Mouse (Mus musculus) limb, embryonic 15.5 days (tissue): ENCODE measurements around the gene Fam166b. TPM values are rescaled to one million over a fixed set of nuclear protein-coding genes. Genes with fewer than 3 reads are reported as not detected.
A peak's percentile ranks its signal among the peaks of the same experiment; 100 is the strongest.

ENCODE experiments used
- ATAC-seq: fragments of 200-750 bp; cut with Nextera tagmentation; 2 replicates; pipeline ENCODE4 v1.8.0; 2017; ENCODE audit warnings: low read depth, moderate TSS enrichment; ENCODE audit not compliant: insufficient number of reproducible peaks, low FRiP score, low TSS enrichment
- H3K27ac ChIP-seq: fragments of 300-500 bp; sonication (generic); 2 replicates; pipeline ENCODE4 v1.5.1; 2015; ENCODE audit warnings: moderate library complexity, mild to moderate bottlenecking, inconsistent platforms
- H3K27me3 ChIP-seq: fragments of 300-500 bp; sonication (generic); 2 replicates; pipeline ENCODE4 v1.6.1; 2015; ENCODE audit warnings: inconsistent platforms
- H3K36me3 ChIP-seq: fragments of 300-500 bp; sonication (generic); 2 replicates; pipeline ENCODE4 v1.6.1; 2015; ENCODE audit warnings: inconsistent platforms
- H3K4me1 ChIP-seq: fragments of 300-500 bp; sonication (generic); 2 replicates; pipeline ENCODE4 v1.6.1; 2015; ENCODE audit warnings: inconsistent platforms
- H3K4me2 ChIP-seq: fragments of 300-500 bp; sonication (generic); 2 replicates; pipeline ENCODE4 v1.6.1; 2015; ENCODE audit warnings: mild to moderate bottlenecking, inconsistent platforms
- H3K4me3 ChIP-seq: fragments of 300-500 bp; sonication (generic); 2 replicates; pipeline ENCODE4 v1.5.1; 2015; ENCODE audit warnings: mild to moderate bottlenecking, inconsistent platforms
- H3K9ac ChIP-seq: fragments of 300-500 bp; sonication (generic); 2 replicates; pipeline ENCODE4 v1.6.1; 2015; ENCODE audit warnings: inconsistent platforms
- H3K9me3 ChIP-seq: fragments of 300-500 bp; sonication (generic); 2 replicates; pipeline ENCODE4 v1.6.1; 2016; ENCODE audit warnings: inconsistent platforms
- WGBS: fragments of 180-500 bp; shearing (Covaris S2); methylation state at CpG from one replicate; pipeline ENCODE4 v1.1.7; 2015; 5-methylcytosine and 5-hydroxymethylcytosine counted together
- polyA plus RNA-seq: library from polyadenylated mRNA; unstranded; fragments of >200 nt; fragmentation: Nextera tagmentation; extraction: Ambion mirVana; gene quantifications from 2 replicates; pipeline ENCODE4 v1.2.1, GENCODE M21; 2015

The Fam166b gene
- polyA plus RNA-seq, 1 experiment from 2014 or later, result 0.17 TPM

- Histone ChIP-seq H3K27ac (no peak overlapping the region), H3K27me3 (peaks cover 30% of the 10 kb centered on the region), H3K36me3 (peaks cover 2% of the 10 kb centered on the region), H3K9ac (no peak overlapping the region), H3K4me2 (peak overlapping the region; percentile 44), H3K9me3 (no peaks in the 10 kb centered on the region), H3K4me3 (peak overlapping the region; percentile 22), H3K4me1 (peaks cover 22% of the 10 kb centered on the region)
- under 1% methylated on average over 18 of the region's 18 CpGs for WGBS
- no peak for ATAC-seq
Measured at GRCm38 (mm10) chr4:43453413-43453812, 24.5 kb upstream of the Fam166b start.

GRCm38 (mm10) chr4:43452315-43452714 lies 23.4 kb upstream of the Fam166b start:
- H3K36me3 ChIP-seq, result peaks cover 13% of the 10 kb centered on the region
- H3K4me1 ChIP-seq, result peaks cover 24% of the 10 kb centered on the region
- H3K4me2 ChIP-seq, result no peak overlapping the region
- no peak overlapping the region for H3K27ac ChIP-seq
- peaks cover 30% of the 10 kb centered on the region for H3K27me3 ChIP-seq
- no peak for ATAC-seq
- 48% methylated on average over 11 of the region's 11 CpGs for WGBS
- no peak overlapping the region for H3K9ac ChIP-seq
- no peak overlapping the region for H3K4me3 ChIP-seq
- no peaks in the 10 kb centered on the region for H3K9me3 ChIP-seq

GRCm38 (mm10) chr4:43448554-43448953 lies 19.6 kb upstream of the Fam166b start:
- WGBS, result 92% methylated on average over 3 of the region's 3 CpGs
- no peak overlapping the region for H3K27ac ChIP-seq
- no peak for ATAC-seq
- no peak overlapping the region for H3K4me3 ChIP-seq
- no peak overlapping the region for H3K4me2 ChIP-seq
- H3K4me1 ChIP-seq, result peaks cover 34% of the 10 kb centered on the region
- H3K27me3 ChIP-seq, result peaks cover 16% of the 10 kb centered on the region
- no peak overlapping the region for H3K9ac ChIP-seq
- H3K9me3 ChIP-seq, result no peaks in the 10 kb centered on the region
- H3K36me3 ChIP-seq, result peaks cover 37% of the 10 kb centered on the region

GRCm38 (mm10) chr4:43447251-43447650 lies 18.3 kb upstream of the Fam166b start:
- H3K27me3 ChIP-seq, result peaks cover 3% of the 10 kb centered on the region; the same call in 1 of the 2 replicates
- H3K4me2 ChIP-seq, result no peak overlapping the region
- no peak overlapping the region for H3K27ac ChIP-seq
- 74% methylated on average over 13 of the region's 13 CpGs for WGBS
- H3K9ac ChIP-seq, result no peak overlapping the region
- peaks cover 37% of the 10 kb centered on the region for H3K36me3 ChIP-seq
- H3K9me3 ChIP-seq, result no peaks in the 10 kb centered on the region
- H3K4me1 ChIP-seq, result peaks cover 28% of the 10 kb centered on the region
- no peak overlapping the region for H3K4me3 ChIP-seq
- no peak for ATAC-seq

- Histone ChIP-seq H3K9me3 (no peaks in the 10 kb centered on the region), H3K4me1 (peaks cover 25% of the 10 kb centered on the region), H3K27me3 (no peaks in the 10 kb centered on the region), H3K4me3 (peak overlapping the region; percentile 97), H3K27ac (peak overlapping the region; percentile 93), H3K9ac (peak overlapping the region; percentile 99), H3K4me2 (peak overlapping the region; percentile 89), H3K36me3 (peaks cover 36% of the 10 kb centered on the region)
- ATAC-seq, result no peak
- WGBS, result under 1% methylated on average over 28 of the region's 28 CpGs
Measured at GRCm38 (mm10) chr4:43443511-43443910, 14.6 kb upstream of the Fam166b start.

- peak; percentile 64 for ATAC-seq
- peak overlapping the region; percentile 97 for H3K4me3 ChIP-seq
- peak overlapping the region; percentile 93 for H3K27ac ChIP-seq
- H3K9me3 ChIP-seq, result no peaks in the 10 kb centered on the region
- H3K4me1 ChIP-seq, result peaks cover 25% of the 10 kb centered on the region
- peak overlapping the region; percentile 89 for H3K4me2 ChIP-seq
- H3K27me3 ChIP-seq, result no peaks in the 10 kb centered on the region
- peak overlapping the region; percentile 99 for H3K9ac ChIP-seq
- H3K36me3 ChIP-seq, result peaks cover 28% of the 10 kb centered on the region
- WGBS, result under 1% methylated on average over 86 of the region's 88 CpGs
Measured at GRCm38 (mm10) chr4:43442456-43443361, 13.8 kb upstream of the Fam166b start.

- peak; percentile 90 for ATAC-seq
- Histone ChIP-seq H3K27me3 (no peaks in the 10 kb centered on the region), H3K4me1 (peaks cover 21% of the 10 kb centered on the region), H3K36me3 (peaks cover 21% of the 10 kb centered on the region), H3K4me3 (peak overlapping the region; percentile 97), H3K9me3 (no peaks in the 10 kb centered on the region), H3K27ac (peak overlapping the region; percentile 93), H3K4me2 (peak overlapping the region; percentile 89), H3K9ac (peak overlapping the region; percentile 99)
- WGBS, result under 1% methylated on average over 33 of the region's 33 CpGs
Measured at GRCm38 (mm10) chr4:43442044-43442443, 13.1 kb upstream of the Fam166b start.

GRCm38 (mm10) chr4:43441639-43442038 lies 12.7 kb upstream of the Fam166b start, which contains the start of gene Tesk1:
Gene Tesk1, plus strand, starts transcription at chr4:43441939.
- H3K4me1 ChIP-seq, result peaks cover 17% of the 10 kb centered on the region
- H3K27ac ChIP-seq, result peak within 1 kb of the TSS; percentile 93
- H3K4me3 ChIP-seq, result peak within 1 kb of the TSS; percentile 97
- no peaks in the 10 kb centered on the region for H3K27me3 ChIP-seq
- H3K36me3 ChIP-seq, result peaks cover 17% of the 10 kb centered on the region
- peak within 1 kb of the TSS; percentile 89 for H3K4me2 ChIP-seq
- ATAC-seq, result no peak
- H3K9me3 ChIP-seq, result no peaks in the 10 kb centered on the region
- H3K9ac ChIP-seq, result peak within 1 kb of the TSS; percentile 99
- 17% methylated on average over 4 of the region's 4 CpGs for WGBS

GRCm38 (mm10) chr4:43432832-43433231 lies 3.9 kb upstream of the Fam166b start:
- ATAC-seq, result no peak
- 72% methylated on average over 1 of the region's 1 CpGs for WGBS

GRCm38 (mm10) chr4:43431690-43432089 lies 2.8 kb upstream of the Fam166b start:
- Histone ChIP-seq H3K27ac (no peak overlapping the region), H3K4me2 (no peak overlapping the region), H3K4me1 (peaks cover 22% of the 10 kb centered on the region), H3K27me3 (peaks cover 24% of the 10 kb centered on the region), H3K9ac (no peak overlapping the region), H3K9me3 (no peaks in the 10 kb centered on the region), H3K36me3 (no peaks in the 10 kb centered on the region), H3K4me3 (no peak overlapping the region)
- WGBS, result 5% methylated on average over 4 of the region's 4 CpGs
- ATAC-seq, result no peak

More at GRCm38 (mm10) chr4:43432832-43433231, 3.9 kb upstream of the Fam166b start:
- Histone ChIP-seq H3K4me1 (peaks cover 14% of the 10 kb centered on the region), H3K27ac (no peak overlapping the region), H3K4me3 (no peak overlapping the region), H3K9ac (no peak overlapping the region), H3K36me3 (no peaks in the 10 kb centered on the region), H3K9me3 (no peaks in the 10 kb centered on the region), H3K4me2 (no peak overlapping the region), H3K27me3 (peaks cover 13% of the 10 kb centered on the region)

- H3K9ac ChIP-seq, result no peak overlapping the region
- H3K4me2 ChIP-seq, result 0 out of 2 replicates have a peak overlapping the region, but pooled peaks have one; percentile 17
- H3K4me3 ChIP-seq, result no peak overlapping the region
- H3K27me3 ChIP-seq, result peaks cover 58% of the 10 kb centered on the region
- no peak overlapping the region for H3K27ac ChIP-seq
- ATAC-seq, result no peak
- 32% methylated on average over 16 of the region's 16 CpGs for WGBS
- peaks cover 39% of the 10 kb centered on the region for H3K4me1 ChIP-seq
- H3K9me3 ChIP-seq, result no peaks in the 10 kb centered on the region
- peaks cover 32% of the 10 kb centered on the region for H3K36me3 ChIP-seq
Measured at GRCm38 (mm10) chr4:43428180-43428861, 613 bp downstream of the Fam166b start.
